Mouse (Mus musculus): ENCODE measurements around the gene Tspan5. TPM values are rescaled to one million over a fixed set of nuclear protein-coding genes. Genes with fewer than 3 reads are reported as not detected.

Tspan5 gene
- polyA plus RNA-seq, 1 experiment from 2014 or later: 101 TPM

- Histone ChIP-seq H3K27ac (replicated peaks) (no peak overlapping the region), H3K27me3 (no peaks in the 10 kb centered on the region), H3K4me2 (no peak overlapping the region), H3K4me1 (replicated peaks) (no peaks in the 10 kb centered on the region), H3K9ac (no peak overlapping the region), H3K4me3 (no peak overlapping the region), H3K9me3 (no peaks in the 10 kb centered on the region), H3K36me3 (no peaks in the 10 kb centered on the region)
- no peak for ATAC-seq (ENCODE audit: low read depth)
- WGBS: 83% methylated on average over 5 of the region's 5 CpGs
Measured at GRCm38 (mm10) chr3:138722152-138722551, 19.8 kb upstream of the Tspan5 start.

- WGBS: 89% methylated on average over 8 of the region's 8 CpGs
- Histone ChIP-seq H3K9me3 (no peaks in the 10 kb centered on the region), H3K27me3 (no peaks in the 10 kb centered on the region), H3K4me1 (replicated peaks) (no peaks in the 10 kb centered on the region), H3K36me3 (no peaks in the 10 kb centered on the region), H3K9ac (no peak overlapping the region), H3K4me2 (no peak overlapping the region), H3K27ac (replicated peaks) (no peak overlapping the region), H3K4me3 (no peak overlapping the region)
- no peak for ATAC-seq (ENCODE audit: low read depth)
Measured at GRCm38 (mm10) chr3:138727571-138727970, 14.4 kb upstream of the Tspan5 start.

- WGBS: 84% methylated on average over 3 of the region's 3 CpGs
Measured at GRCm38 (mm10) chr3:138728840-138729239, 13.2 kb upstream of the Tspan5 start.

GRCm38 (mm10) chr3:138730812-138731211 is 11.2 kb upstream of the Tspan5 start:
- Histone ChIP-seq H3K27me3 (no peaks in the 10 kb centered on the region), H3K9ac (no peak overlapping the region), H3K9me3 (no peaks in the 10 kb centered on the region), H3K36me3 (no peaks in the 10 kb centered on the region), H3K4me3 (no peak overlapping the region), H3K4me1 (replicated peaks) (no peaks in the 10 kb centered on the region), H3K27ac (replicated peaks) (no peak overlapping the region), H3K4me2 (no peak overlapping the region)
- ATAC-seq (ENCODE audit: low read depth): no peak
- 62% methylated on average over 3 of the region's 3 CpGs for WGBS

More at GRCm38 (mm10) chr3:138728840-138729239, 13.2 kb upstream of the Tspan5 start:
- H3K9me3 ChIP-seq: no peaks in the 10 kb centered on the region
- no peak overlapping the region for H3K4me2 ChIP-seq
- no peak overlapping the region for H3K4me3 ChIP-seq
- H3K27ac ChIP-seq (replicated peaks): no peak overlapping the region
- no peaks in the 10 kb centered on the region for H3K36me3 ChIP-seq
- no peak for ATAC-seq (ENCODE audit: low read depth)
- no peak overlapping the region for H3K9ac ChIP-seq
- no peaks in the 10 kb centered on the region for H3K4me1 ChIP-seq (replicated peaks)
- no peaks in the 10 kb centered on the region for H3K27me3 ChIP-seq

- WGBS: 86% methylated on average over 5 of the region's 5 CpGs
- H3K4me1 ChIP-seq (replicated peaks): peaks cover under 1% of the 10 kb centered on the region; the same call in 1 of the 2 replicates
- no peaks in the 10 kb centered on the region for H3K27me3 ChIP-seq
- H3K4me3 ChIP-seq: no peak overlapping the region
- no peak overlapping the region for H3K27ac ChIP-seq (replicated peaks)
- no peaks in the 10 kb centered on the region for H3K36me3 ChIP-seq
- H3K9me3 ChIP-seq: no peaks in the 10 kb centered on the region
- H3K9ac ChIP-seq: no peak overlapping the region
- ATAC-seq (ENCODE audit: low read depth): no peak
- no peak overlapping the region for H3K4me2 ChIP-seq
Measured at GRCm38 (mm10) chr3:138735760-138736159, 6.2 kb upstream of the Tspan5 start.

- no peak for ATAC-seq (ENCODE audit: low read depth)
- no peak overlapping the region for H3K4me3 ChIP-seq
- no peak overlapping the region for H3K27ac ChIP-seq (replicated peaks)
- WGBS: 91% methylated on average over 4 of the region's 4 CpGs
- H3K4me1 ChIP-seq (replicated peaks): peaks cover 17% of the 10 kb centered on the region
- H3K36me3 ChIP-seq: no peaks in the 10 kb centered on the region
- no peaks in the 10 kb centered on the region for H3K9me3 ChIP-seq
- no peak overlapping the region for H3K9ac ChIP-seq
- H3K4me2 ChIP-seq: no peak overlapping the region
- H3K27me3 ChIP-seq: no peaks in the 10 kb centered on the region
Measured at GRCm38 (mm10) chr3:138739150-138739700, 2.8 kb upstream of the Tspan5 start.

GRCm38 (mm10) chr3:138740291-138740690 is 1.7 kb upstream of the Tspan5 start:
- H3K9ac ChIP-seq: no peak overlapping the region
- H3K27me3 ChIP-seq: no peaks in the 10 kb centered on the region
- no peak overlapping the region for H3K4me2 ChIP-seq
- 83% methylated on average over 3 of the region's 3 CpGs for WGBS
- H3K4me1 ChIP-seq (replicated peaks): peaks cover 27% of the 10 kb centered on the region
- H3K9me3 ChIP-seq: no peaks in the 10 kb centered on the region
- no peak for ATAC-seq (ENCODE audit: low read depth)
- no peak overlapping the region for H3K27ac ChIP-seq (replicated peaks)
- no peaks in the 10 kb centered on the region for H3K36me3 ChIP-seq
- no peak overlapping the region for H3K4me3 ChIP-seq

GRCm38 (mm10) chr3:138740843-138741540 is 1.0 kb upstream of the Tspan5 start:
- Histone ChIP-seq H3K9me3 (no peaks in the 10 kb centered on the region), H3K4me2 (peak overlapping the region; percentile 80), H3K27me3 (no peaks in the 10 kb centered on the region), H3K27ac (replicated peaks) (peak overlapping the region; percentile 97), H3K9ac (peak overlapping the region; percentile 94), H3K4me3 (peak overlapping the region; percentile 92), H3K4me1 (replicated peaks) (peaks cover 34% of the 10 kb centered on the region), H3K36me3 (no peaks in the 10 kb centered on the region)
- ATAC-seq (ENCODE audit: low read depth): no peak
- WGBS: 71% methylated on average over 8 of the region's 8 CpGs

GRCm38 (mm10) chr3:138742566-138742930 is 553 bp downstream of the Tspan5 start:
- peak overlapping the region; percentile 80 for H3K4me2 ChIP-seq
- peaks cover 48% of the 10 kb centered on the region for H3K4me1 ChIP-seq (replicated peaks)
- WGBS: under 1% methylated on average over 23 of the region's 23 CpGs
- ATAC-seq (ENCODE audit: low read depth): peak; percentile 32
- H3K9me3 ChIP-seq: no peaks in the 10 kb centered on the region
- peak overlapping the region; percentile 94 for H3K9ac ChIP-seq
- no peaks in the 10 kb centered on the region for H3K27me3 ChIP-seq
- H3K27ac ChIP-seq (replicated peaks): peak overlapping the region; percentile 97
- no peaks in the 10 kb centered on the region for H3K36me3 ChIP-seq
- H3K4me3 ChIP-seq: peak overlapping the region; percentile 92

- peak overlapping the region; percentile 80 for H3K4me2 ChIP-seq
- H3K4me1 ChIP-seq (replicated peaks): peaks cover 48% of the 10 kb centered on the region
- H3K4me3 ChIP-seq: peak overlapping the region; percentile 92
- peak overlapping the region; percentile 97 for H3K27ac ChIP-seq (replicated peaks)
- H3K27me3 ChIP-seq: no peaks in the 10 kb centered on the region
- no peaks in the 10 kb centered on the region for H3K9me3 ChIP-seq
- peak; percentile 87 for ATAC-seq (ENCODE audit: low read depth)
- no peaks in the 10 kb centered on the region for H3K36me3 ChIP-seq
- under 1% methylated on average over 33 of the region's 33 CpGs for WGBS
- H3K9ac ChIP-seq: peak overlapping the region; percentile 94
Measured at GRCm38 (mm10) chr3:138743061-138743671, 1.2 kb downstream of the Tspan5 start.

GRCm38 (mm10) chr3:138744030-138744774 is 2.2 kb downstream of the Tspan5 start:
- peak overlapping the region; percentile 92 for H3K4me3 ChIP-seq
- peak overlapping the region; percentile 94 for H3K9ac ChIP-seq
- H3K36me3 ChIP-seq: no peaks in the 10 kb centered on the region
- peaks cover 51% of the 10 kb centered on the region for H3K4me1 ChIP-seq (replicated peaks)
- H3K27me3 ChIP-seq: no peaks in the 10 kb centered on the region
- H3K27ac ChIP-seq (replicated peaks): peak overlapping the region; percentile 97
- ATAC-seq (ENCODE audit: low read depth): no peak
- H3K4me2 ChIP-seq: peak overlapping the region; percentile 80
- 7% methylated on average over 8 of the region's 8 CpGs for WGBS
- H3K9me3 ChIP-seq: no peaks in the 10 kb centered on the region

- no peak for ATAC-seq (ENCODE audit: low read depth)
- Histone ChIP-seq H3K4me1 (replicated peaks) (peaks cover 60% of the 10 kb centered on the region), H3K4me2 (peak overlapping the region; percentile 80), H3K9me3 (no peaks in the 10 kb centered on the region), H3K27ac (replicated peaks) (no peak overlapping the region), H3K4me3 (peak overlapping the region; percentile 92), H3K36me3 (no peaks in the 10 kb centered on the region), H3K9ac (peak overlapping the region; percentile 94), H3K27me3 (no peaks in the 10 kb centered on the region)
- WGBS: 65% methylated on average over 11 of the region's 11 CpGs
Measured at GRCm38 (mm10) chr3:138745091-138745490, 3.1 kb downstream of the Tspan5 start.

All from neural tube, embryonic 13.5 days (tissue).